Mouse (Mus musculus) frontal cortex, postnatal 10 days (tissue): ENCODE data around the gene Zfc3h1.

Experiments
- DNase-seq, 2 experiments: peaks; one replicate each; pipeline ENCODE4 v3.0.0; 2022; ENCODE audit warnings: low spot score in 2 of 2, mixed read lengths in 1 of 2

The Zfc3h1 gene

DNA sequence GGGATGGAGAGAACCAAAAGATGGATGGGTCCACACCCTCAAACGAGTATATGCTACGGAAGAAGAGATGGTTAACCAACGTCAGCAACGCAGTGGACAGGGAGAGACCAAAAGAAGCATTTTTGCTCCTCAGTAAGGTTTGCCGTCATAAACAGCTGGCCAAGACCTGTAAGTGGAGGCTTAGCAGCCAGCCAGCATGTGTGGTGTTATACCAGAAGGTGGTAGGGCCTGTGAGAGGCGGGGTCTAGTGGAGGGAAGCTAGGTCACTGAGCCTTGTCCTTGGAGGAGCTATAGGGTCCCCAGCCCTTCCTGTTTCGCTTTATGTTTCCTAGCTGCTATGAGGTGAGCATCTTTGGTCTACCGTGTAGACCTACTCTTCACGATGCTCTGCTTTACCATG is 91.7 kb downstream of the Zfc3h1 start:
- DNase-seq = no peak

DNA sequence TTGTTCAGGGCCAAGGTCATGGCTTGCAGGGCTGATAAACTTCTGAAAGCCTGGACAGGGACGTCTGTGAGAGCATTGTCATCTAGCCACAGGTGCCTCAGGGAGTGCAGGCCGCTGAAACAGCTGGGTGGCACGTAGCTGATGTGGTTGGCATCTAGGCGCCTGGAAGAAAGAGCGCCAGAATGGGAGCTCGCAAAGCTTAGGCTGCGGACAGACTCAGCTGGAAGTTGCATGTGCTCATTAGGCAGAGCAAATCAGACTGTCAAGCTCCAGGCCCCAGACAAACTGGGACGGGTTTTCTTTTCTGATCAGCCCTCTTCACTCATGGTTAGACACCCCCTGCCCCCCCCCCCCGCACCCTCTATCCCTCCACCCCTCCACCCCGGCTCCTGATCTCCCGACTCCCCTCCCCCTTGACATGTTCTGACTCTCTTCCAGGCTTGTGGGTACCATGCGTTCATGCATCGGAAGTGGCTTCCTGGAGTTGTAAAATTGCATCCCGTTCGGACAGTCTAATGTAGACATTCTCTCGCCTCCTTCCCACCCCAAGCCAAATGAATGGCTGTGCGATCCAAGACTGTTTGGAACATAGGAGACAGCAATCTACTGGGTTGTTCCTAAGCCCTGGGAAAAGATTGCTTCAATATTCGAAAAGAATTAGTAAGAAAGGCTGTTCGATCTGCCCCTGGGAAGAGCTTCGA is 93.8 kb downstream of the Zfc3h1 start:
- DNase-seq = no peak
